Mouse (Mus musculus) macrophage (primary cell): ENCODE results near the gene Rgs3. TPM values are rescaled to one million over a fixed set of nuclear protein-coding genes. Genes with fewer than 3 reads are reported as not detected.

ENCODE experiments used
- H3K27ac ChIP-seq: fragments of 350-480 bp; formaldehyde crosslinking; 2 replicates; pipeline ENCODE4 v1.9.0; 2021
- H3K36me3 ChIP-seq: fragments of 350-480 bp; formaldehyde crosslinking; 2 replicates; pipeline ENCODE4 v1.9.0; 2021; ENCODE audit errors: inconsistent target
- H3K4me3 ChIP-seq: fragments of 350-480 bp; formaldehyde crosslinking; 2 replicates; pipeline ENCODE4 v1.9.0; 2021; ENCODE audit errors: inconsistent target
- H3K79me2 ChIP-seq: fragments of 350-480 bp; formaldehyde crosslinking; 2 replicates; pipeline ENCODE4 v1.9.0; 2021; ENCODE audit errors: inconsistent target
- WGBS: methylation state at CpG from one replicate; pipeline ENCODE4 v1.1.7; 2026; ENCODE audit warnings: inconsistent platforms; ENCODE audit not compliant: missing documents; 5-methylcytosine and 5-hydroxymethylcytosine counted together
- polyA plus RNA-seq: library from polyadenylated mRNA; stranded (reverse); fragments of 250-400 nt; gene quantifications from 3 replicates; pipeline ENCODE4 v1.2.4, GENCODE M21; 2018; ENCODE audit warnings: inconsistent platforms

The Rgs3 gene
- polyA plus RNA-seq, 1 experiment from 2014 or later, result 17.4 TPM

GRCm38 (mm10) chr4:62653922-62654661 lies 94.4 kb downstream of the Rgs3 start:
- H3K4me3 ChIP-seq, result no peak overlapping the region
- no peaks in the 10 kb centered on the region for H3K79me2 ChIP-seq
- no peaks in the 10 kb centered on the region for H3K36me3 ChIP-seq
- 60% methylated on average over 4 of the region's 5 CpGs for WGBS
- H3K27ac ChIP-seq, result no peak overlapping the region

GRCm38 (mm10) chr4:62659264-62659663 lies 99.6 kb downstream of the Rgs3 start:
- Histone ChIP-seq H3K4me3 (no peak overlapping the region), H3K27ac (no peak overlapping the region), H3K79me2 (peaks cover under 1% of the 10 kb centered on the region), H3K36me3 (no peaks in the 10 kb centered on the region)
- 81% methylated on average over 15 of the region's 15 CpGs for WGBS

- Histone ChIP-seq H3K36me3 (no peaks in the 10 kb centered on the region), H3K79me2 (peaks cover 8% of the 10 kb centered on the region), H3K4me3 (no peak overlapping the region), H3K27ac (no peak overlapping the region)
- 93% methylated on average over 13 of the region's 14 CpGs for WGBS
These were observed 100.4 kb downstream of the Rgs3 start for GRCm38 (mm10) chr4:62659861-62660553.

- Histone ChIP-seq H3K36me3 (no peaks in the 10 kb centered on the region), H3K27ac (no peak overlapping the region), H3K79me2 (peaks cover 13% of the 10 kb centered on the region), H3K4me3 (no peak overlapping the region)
- 79% methylated on average over 3 of the region's 3 CpGs for WGBS
These were observed 100.9 kb downstream of the Rgs3 start for GRCm38 (mm10) chr4:62660554-62660864.

- peaks cover 22% of the 10 kb centered on the region for H3K79me2 ChIP-seq
- peak overlapping the region; percentile 93 for H3K27ac ChIP-seq
- no peak overlapping the region for H3K4me3 ChIP-seq
- WGBS, result 21% methylated on average over 8 of the region's 8 CpGs
- no peaks in the 10 kb centered on the region for H3K36me3 ChIP-seq
These were observed 101.7 kb downstream of the Rgs3 start for GRCm38 (mm10) chr4:62661311-62661849.

- WGBS, result 4% methylated on average over 6 of the region's 6 CpGs
- peaks cover 28% of the 10 kb centered on the region for H3K79me2 ChIP-seq
- H3K27ac ChIP-seq, result peak overlapping the region; percentile 93
- peak overlapping the region; percentile 33 for H3K4me3 ChIP-seq
- H3K36me3 ChIP-seq, result no peaks in the 10 kb centered on the region
These were observed 103.7 kb downstream of the Rgs3 start for GRCm38 (mm10) chr4:62663348-62663747.

- H3K27ac ChIP-seq, result no peak overlapping the region
- 92% methylated on average over 2 of the region's 2 CpGs for WGBS
- H3K4me3 ChIP-seq, result no peak overlapping the region
- H3K36me3 ChIP-seq, result no peaks in the 10 kb centered on the region
- H3K79me2 ChIP-seq, result peaks cover 35% of the 10 kb centered on the region
These were observed 106.2 kb downstream of the Rgs3 start for GRCm38 (mm10) chr4:62665842-62666241.

GRCm38 (mm10) chr4:62668666-62669065 lies 109.0 kb downstream of the Rgs3 start:
- 98% methylated on average over 7 of the region's 8 CpGs for WGBS
- no peaks in the 10 kb centered on the region for H3K36me3 ChIP-seq

GRCm38 (mm10) chr4:62669094-62670071 lies 109.7 kb downstream of the Rgs3 start:
- peaks cover 33% of the 10 kb centered on the region for H3K79me2 ChIP-seq
- no peak overlapping the region for H3K4me3 ChIP-seq
- no peak overlapping the region for H3K27ac ChIP-seq
- 96% methylated on average over 13 of the region's 13 CpGs for WGBS
- no peaks in the 10 kb centered on the region for H3K36me3 ChIP-seq

More at GRCm38 (mm10) chr4:62668666-62669065, 109.0 kb downstream of the Rgs3 start:
- H3K79me2 ChIP-seq, result peaks cover 35% of the 10 kb centered on the region
- no peak overlapping the region for H3K27ac ChIP-seq
- H3K4me3 ChIP-seq, result no peak overlapping the region

GRCm38 (mm10) chr4:62673531-62674030 lies 113.9 kb downstream of the Rgs3 start:
- H3K79me2 ChIP-seq, result peaks cover 4% of the 10 kb centered on the region; the same call in 1 of the 2 replicates
- H3K27ac ChIP-seq, result no peak overlapping the region
- WGBS, result 39% methylated on average over 9 of the region's 9 CpGs
- peak overlapping the region; percentile 29 for H3K4me3 ChIP-seq
- no peaks in the 10 kb centered on the region for H3K36me3 ChIP-seq

- H3K27ac ChIP-seq, result no peak overlapping the region
These were observed 114.7 kb downstream of the Rgs3 start for GRCm38 (mm10) chr4:62674031-62674995.

GRCm38 (mm10) chr4:62675394-62675793 lies 115.7 kb downstream of the Rgs3 start:
- no peak overlapping the region for H3K27ac ChIP-seq
- WGBS, result 68% methylated on average over 2 of the region's 2 CpGs
- H3K79me2 ChIP-seq, result no peaks in the 10 kb centered on the region; the same call in 1 of the 2 replicates
- no peaks in the 10 kb centered on the region for H3K36me3 ChIP-seq
- H3K4me3 ChIP-seq, result no peak overlapping the region

More at GRCm38 (mm10) chr4:62674031-62674995, 114.7 kb downstream of the Rgs3 start:
- peak overlapping the region; percentile 29 for H3K4me3 ChIP-seq
- H3K79me2 ChIP-seq, result no peaks in the 10 kb centered on the region; the same call in 1 of the 2 replicates
- H3K36me3 ChIP-seq, result no peaks in the 10 kb centered on the region
- 11% methylated on average over 26 of the region's 30 CpGs for WGBS

GRCm38 (mm10) chr4:62677047-62677737 lies 117.5 kb downstream of the Rgs3 start:
- Histone ChIP-seq H3K4me3 (no peak overlapping the region), H3K36me3 (no peaks in the 10 kb centered on the region), H3K27ac (no peak overlapping the region), H3K79me2 (no peaks in the 10 kb centered on the region; the same call in 1 of the 2 replicates)
- WGBS, result 97% methylated on average over 10 of the region's 10 CpGs
